Mouse (Mus musculus) intestine, embryonic 15.5 days (tissue): ENCODE measurements around the gene Tmem201. TPM values are rescaled to one million over a fixed set of nuclear protein-coding genes. Genes with fewer than 3 reads are reported as not detected.
A peak's percentile ranks its signal among the peaks of the same experiment; 100 is the strongest.

Experiments
- ATAC-seq: fragments of 200-750 bp; cut with Nextera tagmentation; 2 replicates; pipeline ENCODE4 v1.8.0; 2017; ENCODE audit warnings: moderate TSS enrichment, moderate library complexity
- H3K27ac ChIP-seq: fragments of 300-500 bp; sonication (generic); 2 replicates; pipeline ENCODE4 v1.5.1; 2015; ENCODE audit warnings: mild to moderate bottlenecking, inconsistent platforms
- H3K27me3 ChIP-seq: fragments of 300-500 bp; sonication (generic); replicated peaks from 2 replicates; pipeline ENCODE4 v1.6.1; 2015; ENCODE audit warnings: inconsistent platforms
- H3K36me3 ChIP-seq: fragments of 300-500 bp; sonication (generic); 2 replicates; pipeline ENCODE4 v1.6.1; 2015; ENCODE audit warnings: inconsistent platforms
- H3K4me1 ChIP-seq: fragments of 300-500 bp; sonication (generic); replicated peaks from 2 replicates; pipeline ENCODE4 v1.6.1; 2015; ENCODE audit warnings: inconsistent platforms
- H3K4me2 ChIP-seq: fragments of 300-500 bp; sonication (generic); replicated peaks from 2 replicates; pipeline ENCODE4 v1.6.1; 2015; ENCODE audit warnings: mild to moderate bottlenecking, inconsistent platforms
- H3K4me3 ChIP-seq: fragments of 300-500 bp; sonication (generic); replicated peaks from 2 replicates; pipeline ENCODE4 v1.5.1; 2015; ENCODE audit warnings: inconsistent platforms
- H3K9ac ChIP-seq: fragments of 300-500 bp; sonication (generic); 2 replicates; pipeline ENCODE4 v1.6.1; 2015; ENCODE audit warnings: inconsistent platforms
- H3K9me3 ChIP-seq: fragments of 300-500 bp; sonication (generic); 2 replicates; pipeline ENCODE4 v1.6.1; 2016; ENCODE audit warnings: inconsistent platforms
- WGBS: fragments of 180-500 bp; shearing (Covaris S2); methylation state at CpG from one replicate; pipeline ENCODE4 v1.1.7; 2015; 5-methylcytosine and 5-hydroxymethylcytosine counted together
- polyA plus RNA-seq: library from polyadenylated mRNA; unstranded; fragments of >200 nt; fragmentation: Nextera tagmentation; extraction: Ambion mirVana; gene quantifications from 2 replicates; pipeline ENCODE4 v1.2.1, GENCODE M21; 2015

Tmem201 gene
- 23.3 and 24.7 TPM in 2 replicates for polyA plus RNA-seq

GRCm38 (mm10) chr4:149737383-149738324 is at the start of gene Tmem201:
TSS of gene Tmem201 (minus strand) at chr4:149738044.
- no peaks in the 10 kb centered on the region for H3K36me3 ChIP-seq
- H3K27ac ChIP-seq, result peak within 1 kb of the TSS; percentile 81
- H3K4me3 ChIP-seq, result peak within 1 kb of the TSS; percentile 90
- H3K4me2 ChIP-seq, result peak within 1 kb of the TSS; percentile 87
- H3K9ac ChIP-seq, result peak within 1 kb of the TSS; percentile 87
- no peaks in the 10 kb centered on the region for H3K9me3 ChIP-seq
- no peaks in the 10 kb centered on the region for H3K27me3 ChIP-seq
- H3K4me1 ChIP-seq, result peaks cover 41% of the 10 kb centered on the region
- peak; percentile 95 for ATAC-seq
- under 1% methylated on average over 97 of the region's 97 CpGs for WGBS

DNA sequence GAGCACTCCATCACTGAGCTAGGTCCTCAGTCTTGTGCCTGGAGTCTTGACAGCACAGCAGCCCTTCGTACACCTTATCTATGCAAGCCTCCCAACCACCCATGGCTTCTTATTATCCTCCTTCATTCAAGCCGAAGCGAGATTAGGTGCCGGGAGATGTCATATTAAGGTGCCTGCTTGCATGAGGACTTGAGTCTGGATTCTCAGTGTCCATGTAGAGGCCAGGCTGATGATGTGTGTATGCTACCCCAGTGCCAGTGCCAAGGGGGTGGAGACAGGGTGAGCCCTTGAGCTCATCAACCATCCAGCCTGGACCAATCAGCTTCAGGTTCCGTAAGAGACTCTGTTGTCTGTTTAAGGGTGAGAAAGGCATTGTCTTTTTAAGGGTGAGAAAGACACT is 47.1 kb upstream of the Tmem201 start:
- no peaks in the 10 kb centered on the region for H3K27me3 ChIP-seq
- ATAC-seq, result no peak
- 86% methylated on average over 5 of the region's 5 CpGs for WGBS

DNA sequence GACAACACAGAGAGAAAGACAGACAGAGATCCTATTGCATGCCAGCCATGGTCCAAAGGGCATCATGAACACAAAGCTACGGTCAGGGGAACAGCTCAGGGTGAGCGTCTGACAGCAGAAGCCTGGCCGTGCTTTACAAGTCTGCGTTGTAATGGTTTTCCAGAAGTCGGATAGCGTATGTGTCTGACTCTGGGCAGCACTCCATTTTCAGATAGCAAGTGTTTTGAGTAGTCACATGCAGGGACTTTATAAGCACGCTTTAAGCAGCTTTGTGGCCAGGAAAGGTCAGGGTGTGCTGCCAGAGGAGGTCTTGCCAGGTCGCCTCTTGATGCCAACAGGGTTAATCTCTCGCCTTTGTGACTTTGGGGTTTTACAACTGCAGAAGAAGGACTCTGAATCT is 46.5 kb upstream of the Tmem201 start:
- WGBS, result 75% methylated on average over 9 of the region's 9 CpGs
- H3K9ac ChIP-seq, result no peak overlapping the region
- no peak overlapping the region for H3K4me2 ChIP-seq
- no peak overlapping the region for H3K27ac ChIP-seq
- no peak overlapping the region for H3K4me3 ChIP-seq
- no peaks in the 10 kb centered on the region for H3K27me3 ChIP-seq
- H3K36me3 ChIP-seq, result no peaks in the 10 kb centered on the region
- no peaks in the 10 kb centered on the region for H3K9me3 ChIP-seq
- no peak for ATAC-seq
- H3K4me1 ChIP-seq, result 0 out of 2 replicates have a peak, but pooled peaks cover 6% of the 10 kb centered on the region

More for the DNA sequence above, 47.1 kb upstream of the Tmem201 start:
- Histone ChIP-seq H3K36me3 (no peaks in the 10 kb centered on the region), H3K9ac (no peak overlapping the region), H3K4me2 (no peak overlapping the region), H3K4me1 (0 out of 2 replicates have a peak, but pooled peaks cover 9% of the 10 kb centered on the region), H3K9me3 (no peaks in the 10 kb centered on the region), H3K4me3 (no peak overlapping the region), H3K27ac (no peak overlapping the region)

DNA sequence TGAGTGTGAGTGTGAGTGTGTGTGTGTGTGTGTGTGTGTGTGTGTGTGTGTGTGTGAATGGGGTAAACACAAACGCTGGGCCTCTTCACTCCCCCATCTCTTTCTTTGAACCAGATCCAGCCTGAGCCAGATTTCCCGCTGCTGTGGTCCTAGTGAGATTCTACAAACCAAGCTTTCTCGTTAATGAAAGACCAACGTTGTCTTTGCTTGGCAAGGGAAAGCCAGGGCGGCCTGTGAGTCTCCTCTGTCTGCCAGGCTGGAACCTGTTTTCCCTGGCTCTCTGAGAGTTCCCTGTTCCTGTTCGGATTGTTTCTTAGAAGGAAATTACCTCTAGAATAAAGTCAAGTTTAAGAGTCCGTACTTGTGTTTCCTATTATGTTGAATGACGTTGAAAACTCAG is 45.1 kb upstream of the Tmem201 start:
- 62% methylated on average over 8 of the region's 8 CpGs for WGBS
- H3K9me3 ChIP-seq, result no peaks in the 10 kb centered on the region
- 0 out of 2 replicates have a peak, but pooled peaks cover 6% of the 10 kb centered on the region for H3K4me1 ChIP-seq
- no peak overlapping the region for H3K9ac ChIP-seq
- 0 out of 2 replicates have a peak, but pooled peaks cover 1% of the 10 kb centered on the region for H3K27me3 ChIP-seq
- H3K4me2 ChIP-seq, result no peak overlapping the region
- no peaks in the 10 kb centered on the region for H3K36me3 ChIP-seq
- no peak for ATAC-seq
- no peak overlapping the region for H3K27ac ChIP-seq
- H3K4me3 ChIP-seq, result no peak overlapping the region

- Histone ChIP-seq H3K9ac (no peak overlapping the region), H3K36me3 (no peaks in the 10 kb centered on the region), H3K4me2 (no peak overlapping the region), H3K27me3 (0 out of 2 replicates have a peak, but pooled peaks cover 2% of the 10 kb centered on the region), H3K9me3 (no peaks in the 10 kb centered on the region), H3K4me1 (peaks cover 10% of the 10 kb centered on the region; the same call in 1 of the 2 replicates), H3K27ac (0 out of 2 replicates have a peak overlapping the region, but pooled peaks have one; percentile 36), H3K4me3 (no peak overlapping the region)
- ATAC-seq, result 0 out of 2 replicates have a peak, but pooled peaks have one; percentile 29
- 38% methylated on average over 13 of the region's 13 CpGs for WGBS
Measured at GRCm38 (mm10) chr4:149780565-149781356, 42.9 kb upstream of the Tmem201 start.

DNA sequence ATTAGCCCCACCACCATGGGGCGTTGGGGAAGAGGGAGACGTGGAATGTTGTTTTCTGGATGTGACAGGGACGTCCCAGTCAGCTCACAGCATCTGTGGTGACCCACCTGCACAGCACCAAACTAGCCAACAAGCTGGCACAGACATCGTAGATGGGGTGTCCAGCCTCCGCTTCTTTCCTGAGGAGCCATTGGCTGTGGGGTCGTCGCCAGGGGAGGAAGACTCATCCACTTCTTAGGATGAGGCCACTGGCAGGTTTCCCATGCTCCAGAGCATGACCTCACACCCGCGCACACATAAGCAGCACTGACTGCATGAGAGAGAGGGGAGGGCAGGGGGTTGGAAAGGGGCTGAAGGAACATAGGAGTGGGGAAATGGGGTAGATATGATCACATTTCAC is 42.1 kb upstream of the Tmem201 start:
- Histone ChIP-seq H3K9me3 (no peaks in the 10 kb centered on the region), H3K27ac (0 out of 2 replicates have a peak overlapping the region, but pooled peaks have one; percentile 36), H3K4me2 (no peak overlapping the region), H3K4me3 (no peak overlapping the region), H3K4me1 (peaks cover 15% of the 10 kb centered on the region; the same call in 1 of the 2 replicates), H3K36me3 (no peaks in the 10 kb centered on the region), H3K9ac (no peak overlapping the region), H3K27me3 (0 out of 2 replicates have a peak, but pooled peaks cover 2% of the 10 kb centered on the region)
- 82% methylated on average over 9 of the region's 9 CpGs for WGBS
- no peak for ATAC-seq

- Histone ChIP-seq H3K36me3 (no peaks in the 10 kb centered on the region), H3K9ac (no peak overlapping the region), H3K27ac (no peak overlapping the region), H3K4me2 (no peak overlapping the region), H3K4me1 (peaks cover 23% of the 10 kb centered on the region), H3K4me3 (no peak overlapping the region), H3K9me3 (no peaks in the 10 kb centered on the region), H3K27me3 (0 out of 2 replicates have a peak, but pooled peaks cover 2% of the 10 kb centered on the region)
- 78% methylated on average over 9 of the region's 9 CpGs for whole genome bisulfite sequencing
- no peak for ATAC-seq
Measured at GRCm38 (mm10) chr4:149777126-149777525, 39.3 kb upstream of the Tmem201 start.

DNA sequence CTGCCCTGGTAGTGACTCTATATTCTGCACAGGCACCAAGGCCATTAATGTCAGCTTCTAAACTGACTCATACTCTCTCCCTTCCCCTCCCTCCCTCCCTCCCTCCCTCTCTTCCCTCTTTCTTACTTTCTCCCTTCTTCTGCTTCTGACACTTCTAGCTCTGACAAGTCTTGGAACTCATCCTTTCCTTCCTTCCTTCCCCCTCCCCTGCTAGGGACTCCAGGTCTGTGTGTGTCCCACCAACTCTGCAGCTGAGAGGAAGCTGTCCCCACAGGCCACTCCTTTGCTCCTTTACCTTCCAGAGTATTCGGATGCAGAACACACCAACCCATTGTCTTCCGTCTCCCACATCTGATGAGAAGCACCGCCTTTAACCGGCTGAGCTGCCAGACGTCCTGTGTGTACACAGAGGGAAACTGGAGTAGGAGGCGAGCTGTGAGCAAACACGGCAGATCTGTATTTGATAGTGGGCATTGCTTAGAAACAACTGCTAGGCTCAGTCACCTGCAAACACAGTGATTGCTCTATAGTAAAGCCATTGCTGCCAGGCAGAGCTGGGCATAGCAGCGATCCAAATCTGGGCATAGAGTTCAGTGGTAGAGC is 38.0 kb upstream of the Tmem201 start:
- ATAC-seq, result peak; percentile 32
- Histone ChIP-seq H3K9ac (no peak overlapping the region), H3K36me3 (no peaks in the 10 kb centered on the region), H3K27me3 (0 out of 2 replicates have a peak, but pooled peaks cover 2% of the 10 kb centered on the region), H3K4me1 (peaks cover 23% of the 10 kb centered on the region), H3K4me3 (no peak overlapping the region), H3K27ac (no peak overlapping the region), H3K9me3 (no peaks in the 10 kb centered on the region), H3K4me2 (peak overlapping the region; percentile 28)
- WGBS, result 15% methylated on average over 8 of the region's 8 CpGs

GRCm38 (mm10) chr4:149775330-149775729 is 37.5 kb upstream of the Tmem201 start:
- no peak for ATAC-seq
- Histone ChIP-seq H3K36me3 (no peaks in the 10 kb centered on the region), H3K4me3 (no peak overlapping the region), H3K9me3 (no peaks in the 10 kb centered on the region), H3K4me1 (peaks cover 21% of the 10 kb centered on the region), H3K27me3 (0 out of 2 replicates have a peak, but pooled peaks cover 2% of the 10 kb centered on the region), H3K9ac (no peak overlapping the region), H3K27ac (no peak overlapping the region), H3K4me2 (no peak overlapping the region)
- 59% methylated on average over 7 of the region's 7 CpGs for WGBS

- peak within 1 kb of the TSS; percentile 74 for H3K4me3 ChIP-seq
- peak within 1 kb of the TSS; percentile 68 for H3K27ac ChIP-seq
- 0 out of 2 replicates have a peak, but pooled peaks cover 2% of the 10 kb centered on the region for H3K27me3 ChIP-seq
- H3K4me1 ChIP-seq, result peaks cover 20% of the 10 kb centered on the region
- H3K9me3 ChIP-seq, result no peaks in the 10 kb centered on the region
- H3K9ac ChIP-seq, result peak within 1 kb of the TSS; percentile 80
- peak; percentile 99 for ATAC-seq
- peak within 1 kb of the TSS; percentile 98 for H3K4me2 ChIP-seq
- no peaks in the 10 kb centered on the region for H3K36me3 ChIP-seq
- under 1% methylated on average over 51 of the region's 51 CpGs for WGBS
Measured at GRCm38 (mm10) chr4:149774094-149774470, 36.2 kb upstream of the Tmem201 start, which contains the start of gene Slc25a33. TSS of gene Slc25a33 (minus strand) at chr4:149774277.

GRCm38 (mm10) chr4:149773408-149774093 is 35.7 kb upstream of the Tmem201 start:
- H3K27ac ChIP-seq, result peak overlapping the region; percentile 68
- H3K36me3 ChIP-seq, result no peaks in the 10 kb centered on the region
- ATAC-seq, result peak; percentile 72
- peak overlapping the region; percentile 98 for H3K4me2 ChIP-seq
- 0 out of 2 replicates have a peak, but pooled peaks cover 2% of the 10 kb centered on the region for H3K27me3 ChIP-seq
- H3K9me3 ChIP-seq, result no peaks in the 10 kb centered on the region
- WGBS, result under 1% methylated on average over 55 of the region's 65 CpGs
- H3K4me3 ChIP-seq, result peak overlapping the region; percentile 74
- H3K9ac ChIP-seq, result peak overlapping the region; percentile 80
- H3K4me1 ChIP-seq, result peaks cover 20% of the 10 kb centered on the region
